Mouse (Mus musculus) MEL-GATA-1-ER (cell line): Measurements from ENCODE around the gene Rfng.
"Not testable (repeated sequence)": the region's sequence is repeated elsewhere in the genome, so short reads cannot be mapped to it uniquely, and the experiment has no call there.

ENCODE experiments used
- DNase-seq: peaks from one replicate; pipeline ENCODE4 v3.0.0-alpha.2; 2012; ENCODE audit warnings: low read depth; ENCODE audit errors: extremely low read depth

Gene Rfng

DNA sequence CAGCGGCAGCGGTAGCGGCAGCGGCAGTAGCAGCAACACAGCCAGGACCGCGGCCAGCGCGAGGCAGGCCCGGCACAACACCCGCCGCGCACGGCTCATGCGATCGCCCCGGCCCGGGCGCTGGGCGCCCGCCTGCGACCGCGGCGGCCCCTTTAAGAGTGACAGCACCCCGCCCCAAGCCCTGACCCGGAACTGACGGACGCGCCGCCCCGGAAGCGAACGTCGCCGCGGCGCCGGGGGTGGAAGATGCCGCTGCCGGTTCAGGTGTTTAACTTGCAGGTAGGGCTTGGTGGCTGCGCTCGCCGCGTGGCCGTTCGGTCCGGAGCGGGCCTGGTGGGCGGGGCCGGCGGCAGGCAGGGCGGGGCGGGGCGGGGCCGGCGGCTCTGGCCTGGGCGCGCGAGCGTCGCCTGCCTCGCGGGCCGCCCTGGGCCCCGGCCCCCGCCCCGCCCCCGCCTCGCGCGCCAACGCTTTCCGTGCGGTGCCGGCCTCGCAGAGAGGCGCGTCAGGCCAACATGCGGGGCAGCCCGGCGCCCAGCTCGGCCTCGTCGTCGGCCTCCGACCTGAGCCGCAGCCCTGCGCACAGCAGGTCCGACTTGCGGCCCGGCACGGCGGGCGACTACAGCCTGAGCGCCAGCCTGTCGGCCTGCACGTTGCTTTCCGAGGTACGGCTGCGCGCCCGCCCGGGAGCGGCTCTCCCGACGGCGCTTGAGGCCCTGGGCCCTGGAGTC, at the start of gene Rfng, which contains the start of gene Gps1:
Rfng (minus strand) TSS at position 144 of the 728 bp plus-strand sequence.
Gps1 (plus strand) TSS at position 209 of the 728 bp plus-strand sequence.
- peak; percentile 49 for DNase-seq

DNA sequence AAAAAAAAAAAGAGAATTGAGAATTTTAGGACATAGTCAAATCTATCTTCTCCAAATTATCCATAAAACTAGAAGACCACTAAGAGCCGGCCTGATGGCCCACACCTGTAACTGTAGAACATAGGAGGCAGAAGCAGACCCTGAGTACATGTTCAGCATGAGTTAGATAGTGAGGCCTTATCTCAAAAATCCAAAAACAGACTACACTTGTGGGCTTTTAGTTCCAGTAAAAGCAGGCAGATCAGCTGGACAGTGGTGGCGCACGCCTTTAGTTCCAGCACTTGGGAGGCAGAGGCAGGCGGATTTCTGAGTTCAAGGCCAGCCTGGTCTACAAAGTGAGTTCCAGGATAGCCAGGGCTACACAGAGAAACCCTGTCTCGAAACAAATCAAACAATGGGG, 49.0 kb upstream of the Rfng start:
- not testable (repeated sequence) for DNase-seq

DNA sequence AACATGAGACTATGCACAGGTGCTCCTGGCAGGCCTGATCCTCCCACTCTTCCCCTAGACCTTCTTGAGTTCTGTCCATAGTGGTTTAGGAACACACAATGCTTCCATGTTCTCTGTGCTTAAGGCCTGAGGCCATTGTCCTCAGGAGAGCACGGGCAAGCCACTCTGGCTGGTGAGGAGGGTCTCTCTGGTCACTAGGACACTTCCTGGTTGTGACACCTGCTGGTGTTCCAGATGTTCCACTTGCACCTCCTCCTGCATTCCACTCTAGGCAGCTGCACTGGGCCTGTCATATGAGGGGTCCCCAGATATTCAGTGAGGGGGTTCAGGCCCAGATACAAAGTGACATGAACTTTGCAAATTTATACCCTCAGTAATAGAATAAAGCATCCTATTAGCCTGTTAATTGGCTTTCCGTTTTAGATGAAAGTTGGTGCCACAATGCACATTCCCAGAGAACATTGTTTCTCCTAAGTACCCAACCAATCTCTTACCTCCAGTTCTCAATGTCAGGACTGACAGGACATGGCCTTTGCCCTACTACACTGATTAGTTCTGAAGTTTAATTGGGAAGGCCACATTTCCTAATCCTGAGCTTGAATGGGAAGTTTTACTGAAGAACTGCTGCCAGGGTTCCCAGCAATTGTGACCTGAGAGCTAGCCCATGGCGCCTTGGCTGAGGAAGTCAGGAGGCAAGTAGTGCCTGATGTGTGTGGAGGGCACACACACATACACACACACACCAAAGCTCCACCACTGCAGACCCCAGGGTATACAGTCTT, 47.8 kb upstream of the Rfng start:
- DNase-seq: no peak

DNA sequence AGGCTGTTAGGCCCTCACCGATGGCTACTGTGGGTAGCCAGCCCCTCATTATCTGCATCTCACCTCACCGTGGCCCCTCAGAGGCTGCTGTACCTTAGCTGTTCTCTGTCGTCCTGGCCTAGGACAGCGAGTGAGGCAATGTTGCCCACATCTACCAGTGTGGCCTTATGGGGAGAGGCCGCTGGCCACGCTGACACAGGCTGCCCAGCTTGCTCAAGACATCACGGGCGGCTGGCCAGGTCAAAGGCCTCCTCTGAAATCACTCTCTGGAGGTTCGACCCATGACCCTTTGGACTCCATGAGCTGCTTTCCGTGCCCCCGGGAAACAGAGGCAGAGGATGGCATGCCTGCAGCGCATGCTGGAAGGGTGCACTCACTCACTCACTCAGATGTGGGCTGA, 46.7 kb upstream of the Rfng start:
- DNase-seq: no peak

DNA sequence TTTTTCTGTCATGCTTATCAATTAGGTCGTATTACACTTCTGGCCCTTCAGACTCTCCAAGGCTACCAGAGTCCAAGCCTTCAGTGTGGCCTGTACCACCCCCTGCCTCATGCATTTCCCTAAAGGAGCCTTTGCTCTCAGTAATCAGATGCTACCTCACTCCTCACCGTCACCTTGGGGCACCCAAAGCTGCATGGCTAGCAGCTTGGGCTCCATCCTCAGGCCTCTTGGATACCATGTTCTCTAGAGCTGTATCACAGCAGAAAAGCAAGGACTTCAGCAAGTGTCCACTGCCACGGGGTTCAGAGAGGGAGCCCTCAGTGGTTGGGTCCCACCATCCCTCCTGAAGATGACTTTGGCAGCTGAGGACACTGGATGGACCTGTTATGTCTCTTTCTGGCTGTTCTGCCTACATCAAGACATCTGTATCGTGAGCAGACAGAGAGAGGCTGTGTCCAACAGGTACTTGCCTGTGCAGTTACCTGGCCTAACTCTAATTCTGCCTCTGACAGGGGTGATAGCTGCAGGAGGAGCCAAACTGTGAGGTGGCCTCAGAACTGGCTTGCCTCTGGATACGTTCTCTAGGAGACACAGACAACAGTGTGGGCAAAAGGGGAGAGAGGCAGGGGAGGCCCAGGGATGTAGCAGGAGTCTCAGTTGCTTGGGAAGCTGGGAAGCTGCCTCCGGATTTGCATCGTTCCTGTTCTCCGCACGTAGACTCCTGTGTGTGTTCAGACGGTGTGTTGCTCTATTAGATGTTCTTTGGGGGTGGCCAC, 45.9 kb upstream of the Rfng start:
- DNase-seq: no peak

DNA sequence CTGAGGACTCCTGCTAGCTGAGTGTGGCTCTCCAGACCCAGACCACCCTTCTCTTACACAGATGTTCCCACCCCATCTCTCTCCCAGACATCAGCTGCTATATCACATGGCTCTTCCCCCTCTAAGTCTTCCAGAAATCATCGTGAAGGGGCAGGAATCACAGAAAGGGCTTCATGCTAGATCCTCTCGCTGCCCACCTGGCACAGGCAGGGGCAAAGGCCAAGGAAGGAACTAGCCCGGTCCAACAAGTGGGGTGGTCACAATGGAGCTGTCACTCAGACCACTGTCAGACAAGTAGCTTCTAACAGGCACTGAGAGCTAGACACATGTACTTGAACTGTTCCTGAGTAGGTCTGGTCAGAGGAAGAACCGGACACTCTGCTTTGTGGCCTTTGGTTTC, 44.4 kb upstream of the Rfng start:
- DNase-seq: no peak

DNA sequence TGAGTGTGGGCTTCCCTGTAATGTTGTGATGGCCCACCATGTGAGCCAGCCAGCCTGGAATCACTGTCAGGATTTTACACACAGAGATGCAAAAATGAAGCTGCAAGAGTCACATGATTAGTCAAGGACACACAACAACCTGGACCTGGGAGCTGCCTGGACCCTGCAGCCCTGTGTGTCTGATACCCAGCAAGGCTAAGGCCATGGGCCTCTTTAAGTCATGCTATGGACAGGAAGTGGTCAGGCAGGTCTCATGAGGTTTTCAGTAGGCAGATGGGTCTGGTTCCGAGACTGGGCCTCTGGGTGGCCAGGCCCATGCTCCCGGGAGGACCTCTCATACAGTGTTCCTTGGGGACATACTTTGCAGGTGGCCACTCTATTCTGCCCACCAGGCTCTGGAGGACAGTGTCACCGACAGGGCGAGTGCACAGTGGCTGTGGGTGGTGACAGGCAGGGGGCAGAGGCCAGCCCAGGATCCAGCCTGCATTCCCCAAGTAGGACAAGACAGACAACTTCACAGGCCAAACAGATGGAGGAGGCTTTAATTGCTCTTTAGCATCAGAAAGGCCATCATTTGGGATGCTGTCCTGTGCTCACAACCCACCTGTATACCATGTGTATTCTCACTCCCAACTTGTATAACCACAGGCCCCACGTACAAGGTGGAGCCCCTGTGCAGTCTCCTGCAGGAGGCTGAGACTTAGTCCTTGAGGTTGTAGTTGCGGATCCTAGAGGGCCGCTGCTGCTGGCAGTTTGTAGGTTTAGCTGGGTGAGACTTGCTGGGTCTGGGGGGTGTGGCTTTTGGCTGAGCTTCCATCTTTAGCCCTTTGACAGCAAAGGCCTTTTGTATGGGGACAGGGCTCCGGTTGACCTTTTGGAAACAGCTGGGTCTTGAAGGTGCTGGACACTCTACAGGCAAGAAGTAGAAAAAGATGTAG, 42.3 kb upstream of the Rfng start:
- DNase-seq: no peak

DNA sequence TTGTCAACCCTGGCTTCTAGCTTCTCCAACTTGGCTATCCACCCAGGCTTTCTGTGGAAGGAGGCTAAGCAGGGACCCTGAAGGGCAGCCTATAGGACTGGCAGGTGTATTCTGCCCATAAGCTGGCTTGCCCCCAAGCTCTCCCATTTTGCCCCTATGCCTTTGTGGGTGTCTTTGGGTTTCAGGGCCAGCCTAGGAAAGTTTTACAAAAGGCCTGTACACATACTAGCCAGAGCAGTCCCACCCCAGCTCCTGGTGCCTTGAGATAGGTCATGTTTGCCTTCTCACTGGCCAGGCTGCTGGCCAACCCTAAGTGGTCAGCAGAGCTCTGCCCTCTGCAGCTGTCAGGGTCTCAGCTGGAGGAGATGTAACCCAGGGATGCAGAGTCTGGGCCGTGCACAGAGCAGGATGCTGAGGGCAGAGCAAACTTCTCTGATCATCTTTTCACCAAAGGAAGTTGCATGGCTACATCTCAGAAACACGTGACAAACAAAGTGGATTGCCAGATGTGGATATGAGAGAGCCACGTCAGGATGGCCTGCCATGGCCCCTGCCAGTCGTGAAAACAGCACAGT, 41.4 kb upstream of the Rfng start:
- DNase-seq: no peak

DNA sequence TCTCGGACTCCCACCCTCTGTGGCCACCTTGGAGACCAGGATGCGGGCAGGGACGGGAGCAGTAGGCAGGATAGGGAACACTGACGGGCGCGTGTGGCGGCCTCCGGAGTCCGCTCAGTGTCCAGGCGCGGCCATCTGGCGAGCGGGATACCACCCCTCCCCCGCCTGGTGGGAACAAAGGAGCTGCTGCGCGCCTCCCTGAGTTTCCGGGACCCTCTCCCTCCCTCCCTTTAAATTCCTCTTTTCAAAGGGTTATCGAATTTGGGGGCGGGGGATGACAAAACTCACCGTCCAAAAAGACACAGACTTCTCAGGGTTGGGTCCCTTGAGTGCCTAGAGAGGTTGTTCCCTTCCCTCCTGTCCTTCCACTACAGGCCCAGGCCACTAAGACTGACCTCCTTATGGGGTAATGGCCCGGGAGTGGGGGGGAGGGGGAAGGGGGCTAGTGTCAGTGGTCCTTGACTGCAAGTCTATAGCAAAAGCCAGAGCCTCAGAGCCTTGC, 40.8 kb upstream of the Rfng start:
- peak; percentile 26 for DNase-seq

DNA sequence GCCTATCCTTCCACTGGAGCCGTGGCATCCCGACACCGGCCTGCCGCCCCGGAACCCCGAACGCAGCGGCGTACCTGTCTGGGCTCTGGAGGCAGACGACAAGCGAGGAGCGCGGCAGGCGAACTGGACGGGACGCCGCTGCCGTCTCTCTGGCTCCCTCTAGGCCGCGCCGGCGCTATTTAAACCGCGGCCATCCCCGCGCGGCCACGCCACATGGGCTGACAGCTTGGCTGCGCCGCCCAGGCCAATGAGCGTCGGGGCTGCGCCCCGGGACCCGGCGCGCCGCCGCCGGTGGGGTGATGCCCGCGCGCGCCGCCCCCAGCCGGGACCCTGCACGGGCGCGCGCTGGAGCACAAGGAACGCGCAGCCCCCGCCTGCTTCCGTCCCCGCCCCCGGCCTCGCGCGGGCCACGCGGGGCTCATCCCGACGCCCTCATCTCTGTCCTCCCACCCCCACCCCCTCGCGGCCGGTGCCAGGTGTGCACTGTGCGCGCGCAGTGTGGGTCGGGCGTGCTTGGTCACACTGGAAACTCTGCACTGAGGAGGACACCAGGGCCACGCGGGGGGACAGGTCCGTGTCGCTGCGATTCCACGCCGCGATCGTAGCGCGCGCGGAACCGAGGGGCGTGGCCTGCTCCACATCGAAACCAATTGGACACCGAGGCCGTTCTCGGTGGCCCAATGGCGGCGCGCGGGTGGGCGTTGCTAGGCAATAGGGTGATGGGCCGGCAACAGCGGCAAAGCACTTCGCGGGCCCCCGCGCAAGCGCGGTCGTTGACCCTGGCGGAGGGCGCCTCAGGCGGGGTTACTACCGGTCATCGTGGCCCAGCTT, 40.2 kb upstream of the Rfng start, which contains the start of gene Fasn:
Fasn (minus strand) TSS at position 592 of the 831 bp plus-strand sequence.
- peak; percentile 80 for DNase-seq

DNA sequence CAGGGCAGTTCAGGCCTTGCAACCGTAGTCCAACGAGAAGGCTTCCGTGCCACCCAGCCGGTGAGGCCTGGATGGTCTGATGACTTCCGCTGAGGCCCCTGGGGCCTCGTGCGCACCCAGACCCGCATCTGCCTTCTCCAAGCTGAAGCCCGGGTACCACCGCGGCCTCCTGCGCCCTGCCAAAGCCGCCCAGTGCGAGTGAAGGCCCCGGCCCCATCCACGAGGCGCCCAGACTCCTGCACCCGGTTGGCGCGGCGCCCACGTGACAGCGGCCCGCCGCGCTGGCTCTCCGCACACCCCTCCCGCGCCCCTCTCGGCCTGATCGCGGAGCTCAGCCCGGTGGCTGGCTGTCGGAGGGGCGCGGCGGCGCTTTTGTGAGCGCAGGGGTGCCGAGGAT, 39.5 kb upstream of the Rfng start:
- DNase-seq: peak; percentile 20

DNA sequence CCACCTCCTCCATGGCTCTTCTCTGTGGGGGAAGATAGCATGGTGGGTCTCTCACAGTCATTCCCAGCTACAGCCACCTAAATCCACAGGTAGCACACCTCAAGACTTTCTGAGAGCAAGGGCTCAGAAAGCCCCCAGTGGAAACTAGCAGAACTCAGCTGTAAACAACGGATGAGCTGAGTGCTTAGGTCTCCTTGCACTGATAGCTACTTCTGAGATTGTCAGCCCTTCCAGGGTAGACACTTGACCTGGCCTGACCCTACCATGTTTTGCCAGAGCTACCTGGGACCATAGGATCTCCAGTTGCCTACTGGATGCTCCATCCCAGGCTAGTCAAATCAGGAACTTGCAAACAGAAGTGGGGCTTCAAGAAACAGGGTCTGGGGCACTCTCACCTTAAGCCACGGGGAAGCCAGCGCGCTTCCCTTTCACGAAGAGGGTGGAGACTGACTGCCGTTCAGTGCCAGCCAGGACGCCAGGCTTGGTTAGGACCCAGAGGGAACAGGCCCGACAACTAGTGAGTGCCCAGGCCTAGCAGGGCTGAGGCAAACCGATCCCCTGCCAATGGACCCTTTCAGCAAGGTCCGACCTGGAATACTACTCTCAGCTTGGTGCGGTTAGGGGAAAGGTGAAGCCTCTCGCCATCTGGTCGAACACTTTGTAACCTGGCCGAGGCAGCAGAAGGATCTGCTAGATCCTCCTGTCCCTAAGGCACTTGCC, 39.0 kb upstream of the Rfng start:
- DNase-seq: peak; percentile 26

DNA sequence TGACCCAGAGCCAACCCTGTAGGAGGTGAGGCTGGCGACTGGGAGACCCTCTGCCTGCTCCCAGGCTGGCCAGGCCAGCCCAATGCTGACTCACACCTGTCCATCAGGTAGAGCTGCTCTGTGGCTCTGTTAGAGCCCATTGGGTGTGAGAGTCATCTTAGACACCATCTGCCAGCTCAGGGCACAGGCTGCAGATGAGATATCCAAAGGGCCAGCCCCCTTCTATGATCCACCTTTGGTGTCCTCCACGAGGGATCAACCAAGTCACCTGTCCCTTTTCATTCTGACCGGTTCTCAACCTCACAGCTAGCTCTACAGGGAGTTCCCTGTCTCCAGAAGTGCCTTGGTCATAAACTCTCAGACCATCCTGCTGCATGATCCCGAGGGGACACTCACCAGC, 38.3 kb upstream of the Rfng start:
- no peak for DNase-seq

DNA sequence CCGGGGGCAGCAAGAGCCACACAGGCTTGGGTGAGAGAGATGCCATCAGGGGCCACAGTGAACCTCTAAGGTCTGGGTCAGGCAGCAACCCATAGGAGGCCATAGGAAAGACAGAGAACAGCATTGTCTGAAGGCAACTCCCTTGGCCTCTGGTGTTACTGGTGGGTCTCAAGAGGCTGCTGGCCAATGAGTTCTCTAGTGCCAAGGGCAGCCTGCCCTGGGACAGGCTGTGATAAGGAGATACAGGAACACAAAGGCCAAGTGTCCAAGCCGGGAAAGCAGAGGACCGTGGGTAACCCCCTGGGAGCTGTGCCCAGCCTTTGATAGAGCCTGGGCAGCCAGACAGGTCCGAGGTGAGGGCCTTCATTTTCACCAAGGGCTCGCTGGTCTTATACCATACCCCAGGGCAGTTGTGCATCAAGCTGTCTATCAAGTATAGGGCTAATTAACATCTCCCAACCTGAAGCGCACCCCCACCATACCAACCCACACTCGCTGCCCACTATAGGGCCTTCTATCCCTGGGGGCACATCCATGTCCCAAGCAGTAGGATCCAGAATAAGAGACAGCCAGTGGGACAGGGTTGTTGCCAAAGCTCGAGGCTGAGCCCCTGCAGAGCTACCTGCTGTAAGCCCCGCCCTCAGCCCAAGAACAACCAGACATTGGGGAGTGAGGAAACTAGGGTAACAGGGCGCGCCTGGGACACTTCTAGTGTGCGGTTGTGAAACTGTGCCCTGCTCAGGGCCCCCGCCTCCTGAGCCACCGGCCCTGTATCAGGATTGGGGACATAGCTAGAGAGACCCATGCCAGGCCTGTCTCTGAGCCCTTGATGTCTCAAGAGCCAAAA, 37.3 kb upstream of the Rfng start:
- no peak for DNase-seq

DNA sequence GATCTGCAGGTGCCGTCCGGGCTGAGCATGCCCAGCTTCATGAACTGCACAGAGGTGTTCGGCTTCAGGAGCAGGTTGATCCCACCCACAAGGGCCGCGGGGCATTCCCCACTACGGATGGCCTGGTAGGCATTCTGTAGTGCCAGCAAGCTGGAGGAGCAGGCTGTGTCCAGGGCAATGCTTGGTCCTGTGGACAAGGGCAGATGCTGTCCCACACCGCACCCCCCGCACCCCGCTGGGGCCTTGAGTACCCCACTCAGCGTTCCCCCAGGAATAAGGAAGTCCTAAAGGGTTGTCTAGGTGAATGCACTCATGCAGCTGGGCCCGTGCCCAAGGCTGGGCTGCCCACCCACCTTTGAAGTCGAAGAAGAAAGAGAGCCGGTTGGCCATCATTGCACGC, 36.5 kb upstream of the Rfng start:
- no peak for DNase-seq

DNA sequence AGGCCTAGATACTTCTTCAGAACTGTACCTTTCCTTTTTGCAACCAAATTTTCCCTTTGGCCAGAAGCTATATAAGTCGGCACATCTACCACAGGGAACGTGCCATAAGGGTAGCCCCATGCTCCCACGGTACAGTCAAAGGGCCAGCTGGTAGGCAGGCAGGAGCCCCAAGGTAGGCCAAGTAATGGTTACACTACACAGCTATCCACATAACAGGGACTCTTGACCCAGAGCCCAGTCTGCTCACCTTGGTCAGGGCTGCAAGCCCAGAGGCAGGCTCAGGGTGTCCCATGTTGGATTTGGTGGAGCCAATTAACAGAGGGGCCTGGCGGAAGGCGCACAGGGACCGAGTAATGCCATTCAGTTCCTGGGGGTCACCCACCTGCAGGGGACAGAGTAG, 35.5 kb upstream of the Rfng start:
- no peak for DNase-seq

DNA sequence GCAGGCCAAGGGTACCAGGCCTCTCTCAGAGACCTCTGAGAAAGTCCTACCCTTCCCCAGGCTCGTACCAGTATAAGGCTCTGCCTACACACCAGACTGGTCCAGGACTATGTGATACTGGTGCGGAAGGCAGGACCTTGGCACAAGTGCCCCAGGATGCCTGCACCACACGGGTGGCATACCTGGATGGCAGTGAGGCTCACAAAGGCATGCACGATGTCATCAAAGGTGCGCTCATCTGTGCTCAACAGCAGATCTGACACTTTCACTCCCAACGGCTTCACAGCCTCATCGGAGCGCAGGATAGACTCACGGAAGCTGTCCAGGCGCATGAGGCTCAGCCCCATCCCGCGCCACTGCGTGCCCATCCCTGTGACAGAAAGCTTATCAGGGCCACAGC, 34.2 kb upstream of the Rfng start:
- DNase-seq: no peak

DNA sequence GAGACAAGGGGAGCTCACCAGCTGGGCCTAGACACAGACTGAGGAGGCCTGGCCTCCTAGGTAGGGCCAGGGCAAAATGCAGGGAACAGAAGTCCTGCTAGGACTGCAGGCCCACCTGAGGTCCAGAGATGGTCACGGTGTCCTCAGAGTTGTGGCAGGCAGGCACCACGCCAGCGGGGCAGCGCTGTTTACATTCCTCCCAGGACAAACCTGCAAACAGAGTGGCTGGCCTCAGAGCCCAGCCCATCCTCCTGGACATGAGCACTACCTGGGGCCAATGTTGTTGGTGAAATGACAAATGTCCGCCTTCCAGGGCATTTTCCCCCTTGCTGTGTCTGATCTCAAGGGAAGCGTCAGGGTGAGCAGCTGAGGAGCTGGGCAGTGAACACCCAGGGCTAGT, 33.4 kb upstream of the Rfng start:
- no peak for DNase-seq
